Mouse (Mus musculus) MEL (cell line): ENCODE data around the gene Tldc2. TPM values are rescaled to one million over a fixed set of nuclear protein-coding genes. Genes with fewer than 3 reads are reported as not detected.

Experiments used
- DNase-seq: peaks from one replicate; pipeline ENCODE4 v3.0.0; 2011; ENCODE audit warnings: low read depth, low spot score
- H3K27ac ChIP-seq: 2 replicates; pipeline ENCODE4 v1.5.1; 2012; ENCODE audit warnings: low read depth, mild to moderate bottlenecking, control low read depth, low read length, moderate library complexity; ENCODE audit not compliant: control insufficient read depth
- H3K27me3 ChIP-seq, 2 experiments: fragments of 150-350 bp in 1 of 2; sonication (generic) in 1 of 2; 2 replicates each; pipeline ENCODE4 v1.6.1; 2012; ENCODE audit warnings: low read length in 2 of 2, mild to moderate bottlenecking in 2 of 2, improper control_type of control experiment in 1 of 2, moderate library complexity in 1 of 2; ENCODE audit not compliant: insufficient read depth in 2 of 2, control insufficient read depth in 1 of 2
- H3K36me3 ChIP-seq, 2 experiments: 2 replicates each; pipeline ENCODE4 v1.6.1; 2012 to 2014; ENCODE audit warnings: low read length in 2 of 2, improper control_type of control experiment in 1 of 2, inconsistent platforms in 1 of 2, mild to moderate bottlenecking in 1 of 2; ENCODE audit not compliant: insufficient read depth in 2 of 2, control insufficient read depth in 1 of 2
- H3K4me1 ChIP-seq, 2 experiments: fragments of 150-350 bp in 1 of 2; sonication (generic) in 1 of 2; 2 replicates each; pipeline ENCODE4 v1.6.1; 2012; ENCODE audit warnings: low read length in 2 of 2, improper control_type of control experiment in 1 of 2, mild to moderate bottlenecking in 1 of 2; ENCODE audit not compliant: insufficient read depth in 2 of 2, control insufficient read depth in 1 of 2
- H3K4me3 ChIP-seq, 2 experiments: fragments of 150-350 bp in 1 of 2; sonication (generic) in 1 of 2; 2 replicates each; pipeline ENCODE4 v1.5.1; 2012; ENCODE audit warnings: low read depth in 2 of 2, low read length in 2 of 2, mild to moderate bottlenecking in 2 of 2, moderate library complexity in 2 of 2, control low read depth in 1 of 2, improper control_type of control experiment in 1 of 2; ENCODE audit not compliant: control insufficient read depth in 1 of 2, insufficient read depth in 1 of 2
- H3K79me2 ChIP-seq: 2 replicates; pipeline ENCODE4 v1.6.1; 2012; ENCODE audit warnings: mild to moderate bottlenecking, low read length, moderate library complexity; ENCODE audit not compliant: control insufficient read depth, poor library complexity, insufficient read depth
- H3K9ac ChIP-seq: 2 replicates; pipeline ENCODE4 v1.6.1; 2012; ENCODE audit warnings: low read depth, mild to moderate bottlenecking, control low read depth, low read length, moderate library complexity; ENCODE audit not compliant: control insufficient read depth, poor library complexity, severe bottlenecking
- H3K9me3 ChIP-seq: fragments of 150-350 bp; sonication (generic); replicated peaks from 2 replicates; pipeline ENCODE4 v1.6.1; 2012; ENCODE audit warnings: mild to moderate bottlenecking, low read length, improper control_type of control experiment, moderate library complexity; ENCODE audit not compliant: insufficient read depth
- CHD1 ChIP-seq: IDR thresholded peaks from 2 replicates; pipeline ENCODE4 v1.6.1; 2012; ENCODE audit warnings: low read depth, mild to moderate bottlenecking, inconsistent platforms, low read length, improper control_type of control experiment
- CHD2 ChIP-seq: IDR thresholded peaks from 2 replicates; pipeline ENCODE4 v1.6.1; 2011; ENCODE audit warnings: low read length, improper control_type of control experiment
- E2F4 ChIP-seq: IDR thresholded peaks from 2 replicates; pipeline ENCODE4 v1.6.1; 2011; ENCODE audit warnings: low read depth, low read length, improper control_type of control experiment, borderline replicate concordance
- EP300 ChIP-seq, 2 experiments: IDR thresholded peaks; 2 replicates each; pipeline ENCODE4 v1.6.1; 2011; ENCODE audit warnings: improper control_type of control experiment in 2 of 2, low read length in 2 of 2, low read depth in 1 of 2, mild to moderate bottlenecking in 1 of 2
- GABPA ChIP-seq: IDR thresholded peaks from 2 replicates; pipeline ENCODE4 v1.6.1; 2012; ENCODE audit warnings: low read depth, mild to moderate bottlenecking, inconsistent platforms, low read length, improper control_type of control experiment, moderate library complexity
- HCFC1 ChIP-seq: IDR thresholded peaks from 2 replicates; pipeline ENCODE4 v1.6.1; 2012; ENCODE audit warnings: low read depth, mild to moderate bottlenecking, inconsistent platforms, low read length, improper control_type of control experiment, moderate library complexity
- JUND ChIP-seq: IDR thresholded peaks from 2 replicates; pipeline ENCODE4 v1.6.1; 2011; ENCODE audit warnings: low read depth, mild to moderate bottlenecking, improper control_type of control experiment, low read length
- MAFK ChIP-seq: IDR thresholded peaks from 2 replicates; pipeline ENCODE4 v1.6.1; 2011; ENCODE audit warnings: low read depth, mild to moderate bottlenecking, low read length, improper control_type of control experiment, borderline replicate concordance
- MAX ChIP-seq: IDR thresholded peaks from 2 replicates; pipeline ENCODE4 v1.6.1; 2011; ENCODE audit warnings: low read length, improper control_type of control experiment
- MAZ ChIP-seq: IDR thresholded peaks from 2 replicates; pipeline ENCODE4 v1.6.1; 2012; ENCODE audit warnings: low read depth, mild to moderate bottlenecking, inconsistent platforms, low read length, improper control_type of control experiment
- MEF2A ChIP-seq: IDR thresholded peaks from 2 replicates; pipeline ENCODE4 v1.6.1; 2014; ENCODE audit warnings: low read depth, mild to moderate bottlenecking, inconsistent platforms, low read length, improper control_type of control experiment; ENCODE audit not compliant: poor library complexity, insufficient replicate concordance, severe bottlenecking; ENCODE audit errors: extremely low read depth
- MXI1 ChIP-seq: IDR thresholded peaks from 2 replicates; pipeline ENCODE4 v1.6.1; 2011; ENCODE audit warnings: mild to moderate bottlenecking, low read depth, low read length, improper control_type of control experiment
- MYB ChIP-seq: IDR thresholded peaks from 2 replicates; pipeline ENCODE4 v1.6.1; 2011; ENCODE audit warnings: mild to moderate bottlenecking, low read depth, low read length, improper control_type of control experiment
- MYC ChIP-seq: IDR thresholded peaks from 2 replicates; pipeline ENCODE4 v1.6.1; 2011; ENCODE audit warnings: low read depth, mild to moderate bottlenecking, low read length, improper control_type of control experiment, moderate library complexity
- NELFE ChIP-seq: IDR thresholded peaks from 2 replicates; pipeline ENCODE4 v1.6.1; 2011; ENCODE audit warnings: low read depth, low read length, improper control_type of control experiment
- RAD21 ChIP-seq: IDR thresholded peaks from 2 replicates; pipeline ENCODE4 v1.6.1; 2011; ENCODE audit warnings: mild to moderate bottlenecking, low read depth, low read length, improper control_type of control experiment
- SIN3A ChIP-seq: IDR thresholded peaks from 2 replicates; pipeline ENCODE4 v1.6.1; 2012; ENCODE audit warnings: low read length, improper control_type of control experiment, inconsistent platforms
- TBP ChIP-seq: IDR thresholded peaks from 2 replicates; pipeline ENCODE4 v1.8.0; 2011; ENCODE audit warnings: low read depth, low read length, improper control_type of control experiment
- TCF12 ChIP-seq: IDR thresholded peaks from 2 replicates; pipeline ENCODE4 v1.6.1; 2014; ENCODE audit warnings: low read depth, mild to moderate bottlenecking, inconsistent platforms, low read length, improper control_type of control experiment, moderate library complexity
- UBTF ChIP-seq: IDR thresholded peaks from 2 replicates; pipeline ENCODE4 v1.6.1; 2012; ENCODE audit warnings: low read depth, mild to moderate bottlenecking, inconsistent platforms, low read length, improper control_type of control experiment, moderate library complexity, borderline replicate concordance; ENCODE audit not compliant: insufficient read depth
- ZC3H11A ChIP-seq: IDR thresholded peaks from 2 replicates; pipeline ENCODE4 v1.6.1; 2012; ENCODE audit warnings: low read depth, mild to moderate bottlenecking, inconsistent platforms, low read length, improper control_type of control experiment
- ZKSCAN1 ChIP-seq: IDR thresholded peaks from 2 replicates; pipeline ENCODE4 v1.6.1; 2012; ENCODE audit warnings: low read depth, mild to moderate bottlenecking, inconsistent platforms, low read length, improper control_type of control experiment, moderate library complexity
- polyA plus RNA-seq, 2 experiments: library from polyadenylated mRNA; stranded (reverse) in 1 of 2; unstranded in 1 of 2; fragments of >175 nt in 1 of 2; fragments of >200 nt in 1 of 2; gene quantifications; 2 replicates each; pipeline versions ENCODE4 v1.2.1 to v1.2.4; 2012; ENCODE audit warnings: low replicate concordance in 2 of 2, low read depth in 1 of 2; ENCODE audit not compliant: insufficient read length in 2 of 2, insufficient read depth in 1 of 2, missing spikeins in 1 of 2
- total RNA-seq: library from RNA; depleted of rRNA; stranded (reverse); fragments of 300-350 nt; gene quantifications from 2 replicates; pipeline ENCODE4 v1.2.3, GENCODE M21; 2012

Tldc2 gene
- total and polyA plus RNA-seq, 3 experiments: not detected

DNA sequence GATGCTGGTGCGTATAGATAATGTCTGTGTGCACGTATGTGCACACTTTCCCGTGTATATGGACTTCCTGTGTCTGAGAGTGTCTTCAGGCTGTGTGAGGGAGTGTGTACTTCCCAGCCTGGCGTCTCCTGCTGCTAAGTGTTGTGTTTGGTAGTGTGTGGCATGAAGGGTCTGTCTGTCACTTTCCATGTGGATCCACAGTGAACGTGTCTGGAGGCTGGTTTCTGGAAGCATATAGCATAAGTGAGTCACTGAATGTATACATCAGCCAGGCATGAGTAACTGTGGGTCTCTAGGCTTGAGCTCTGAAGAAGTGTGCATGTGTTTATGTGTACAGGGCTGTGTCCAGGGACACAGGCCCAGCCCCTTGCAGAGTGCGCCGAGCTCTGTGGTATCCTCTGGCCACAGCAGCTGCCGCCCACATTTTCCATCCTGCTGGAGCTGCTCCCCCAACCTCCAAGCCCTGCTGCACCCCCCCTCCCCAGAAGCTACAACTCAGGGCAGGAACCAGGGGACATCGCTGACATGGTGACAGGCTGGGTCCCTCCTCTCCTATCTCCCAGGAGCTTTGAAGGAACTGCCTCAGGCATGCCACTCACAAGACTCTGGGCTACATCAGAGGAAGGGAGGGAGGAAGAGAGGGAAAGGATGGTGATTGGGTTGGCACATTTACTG, 13.3 kb upstream of the Tldc2 start:
- Histone ChIP-seq H3K4me1 (no peaks in the 10 kb centered on the region), H3K9ac (no peak overlapping the region), H3K27ac (no peak overlapping the region), H3K4me3 (no peak overlapping the region), H3K9me3 (no peaks in the 10 kb centered on the region), H3K27me3 (no peaks in the 10 kb centered on the region), H3K36me3 (no peaks in the 10 kb centered on the region), H3K79me2 (no peaks in the 10 kb centered on the region)
- no peak for DNase-seq
- no peak for TF ChIP-seq MYB
- TF ChIP-seq EP300 (IDR thresholded peaks at IDR 0.05; ENCODE audit: low read depth in 1 of 2, low read length in 2 of 2): no peak
- TF ChIP-seq JUND: no peak
- no peak for TF ChIP-seq CHD2
- no peak for TF ChIP-seq E2F4
- TF ChIP-seq ZC3H11A: no peak
- no peak for TF ChIP-seq ZKSCAN1
- no peak for TF ChIP-seq HCFC1
- no peak for TF ChIP-seq UBTF
- no peak for TF ChIP-seq MAZ
- no peak for TF ChIP-seq MYC
- no peak for TF ChIP-seq TCF12
- TF ChIP-seq MEF2A: no peak
- TF ChIP-seq SIN3A: no peak
- no peak for TF ChIP-seq MAFK
- TF ChIP-seq NELFE: no peak
- no peak for TF ChIP-seq TBP
- TF ChIP-seq MXI1: no peak
- no peak for TF ChIP-seq RAD21
- TF ChIP-seq CHD1: no peak
- TF ChIP-seq, all 39 proteins: peak for 0

DNA sequence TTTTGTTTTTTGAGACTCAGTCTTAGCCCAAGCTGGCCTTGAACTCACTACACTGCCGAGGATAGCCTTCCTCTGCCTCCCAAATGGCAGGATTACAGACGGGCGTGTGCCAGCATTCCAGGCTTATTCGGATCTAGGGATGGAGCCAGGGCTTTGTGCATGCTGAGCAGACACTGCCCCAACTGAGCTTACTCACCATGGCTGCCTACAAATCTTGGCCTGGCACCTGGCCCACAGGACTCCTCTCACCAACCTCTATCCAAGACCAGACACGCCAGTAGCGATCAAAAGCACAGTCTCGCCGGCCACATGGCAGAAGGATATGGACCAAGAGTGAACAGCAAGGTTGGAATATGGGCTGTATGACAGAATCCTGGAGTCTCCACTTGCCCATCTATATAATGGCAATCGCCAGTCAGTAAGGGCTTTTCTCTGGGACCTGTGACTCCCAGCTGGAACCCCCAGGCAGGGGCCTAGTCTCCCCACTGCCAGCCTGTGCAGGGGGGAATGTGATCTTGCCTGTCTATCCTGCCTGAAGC, 12.6 kb upstream of the Tldc2 start:
- no peaks in the 10 kb centered on the region for H3K9me3 ChIP-seq
- H3K36me3 ChIP-seq: no peaks in the 10 kb centered on the region
- no peaks in the 10 kb centered on the region for H3K4me1 ChIP-seq
- no peak overlapping the region for H3K4me3 ChIP-seq
- TF ChIP-seq TBP (no peak), TCF12 (no peak), EP300 (IDR thresholded peaks at IDR 0.05; ENCODE audit: low read depth in 1 of 2, low read length in 2 of 2) (no peak), MAX (no peak), GABPA (no peak), JUND (no peak)
- no peaks in the 10 kb centered on the region for H3K79me2 ChIP-seq
- no peaks in the 10 kb centered on the region for H3K27me3 ChIP-seq
- no peak for DNase-seq
- no peak overlapping the region for H3K9ac ChIP-seq
- no peak overlapping the region for H3K27ac ChIP-seq
